In genomic region chr9:8043044-8043387, GRCm38 (mm10) we compare ENCODE assay signal across 8 mouse cellular contexts. TPM values are rescaled to one million over a fixed set of nuclear protein-coding genes. Genes with fewer than 3 reads are reported as not detected.
DNase-seq lines count a peak whose midpoint lies in the region; ATAC-seq and TF ChIP-seq lines count a peak whose summit lies in the region.

No protein-coding gene starts in this region.

- no peaks in the 10 kb centered on the region for H3K27me3 ChIP-seq in heart, embryonic 16.5 days (ENCODE audit: control insufficient read depth, insufficient read depth, low read length)
- no peaks in the 10 kb centered on the region for H3K27me3 ChIP-seq in embryonic facial prominence, embryonic 10.5 days (replicated peaks; ENCODE audit: low read depth, poor library complexity, severe bottlenecking)
- no peaks in the 10 kb centered on the region for H3K27me3 ChIP-seq in hindbrain, postnatal 0 days (ENCODE audit: insufficient read depth, low read length)
- no peaks in the 10 kb centered on the region for H3K27me3 ChIP-seq in midbrain, embryonic 14.5 days (ENCODE audit: control insufficient read depth, insufficient read depth, low read length)

- H3K9ac ChIP-seq in heart, embryonic 16.5 days (ENCODE audit: low read length): peak overlapping the region; percentile 4; the same call in 1 of the 2 replicates
- peak overlapping the region; percentile 75; the same call in 1 of the 2 replicates for H3K9ac ChIP-seq in hindbrain, postnatal 0 days (replicated peaks; ENCODE audit: low read length)
- H3K9ac ChIP-seq in midbrain, embryonic 14.5 days (replicated peaks; ENCODE audit: low read length): peak overlapping the region; percentile 76; the same call in 1 of the 2 replicates

- DNase-seq in heart, adult 11 months: no peak
- no peak for DNase-seq in embryonic facial prominence, embryonic 10.5 days (ENCODE audit: low spot score)
- DNase-seq in hindbrain, postnatal 0 days (ENCODE audit: low spot score): no peak
- DNase-seq in midbrain, embryonic 14.5 days: no peak
- no peak for DNase-seq in layer of hippocampus, adult 18-20 months (ENCODE audit: low spot score in 2 of 2)
- no peak for DNase-seq in kidney, adult 9 months
- no peak for DNase-seq in urinary bladder, adult 2 months (ENCODE audit: low spot score)

- 16% methylated on average over 5 of the region's 5 CpGs for WGBS in heart, embryonic 16.5 days
- WGBS in embryonic facial prominence, embryonic 10.5 days: 21% methylated on average over 5 of the region's 5 CpGs
- WGBS in hindbrain, postnatal 0 days: 26% methylated on average over 5 of the region's 5 CpGs
- 15% methylated on average over 5 of the region's 5 CpGs for WGBS in midbrain, embryonic 14.5 days

- peak overlapping the region; percentile 76 for H3K4me3 ChIP-seq in heart, embryonic 16.5 days (ENCODE audit: low read length)
- peak overlapping the region; percentile 83 for H3K4me3 ChIP-seq in embryonic facial prominence, embryonic 10.5 days
- peak overlapping the region; percentile 64 for H3K4me3 ChIP-seq in hindbrain, postnatal 0 days (ENCODE audit: low read length)
- H3K4me3 ChIP-seq in midbrain, embryonic 14.5 days (replicated peaks; ENCODE audit: low read depth, low read length): peak overlapping the region; percentile 64

- no peaks in the 10 kb centered on the region for H3K36me3 ChIP-seq in heart, embryonic 16.5 days (ENCODE audit: control insufficient read depth, insufficient read depth)
- H3K36me3 ChIP-seq in embryonic facial prominence, embryonic 10.5 days (replicated peaks): no peaks in the 10 kb centered on the region; the same call in 1 of the 2 replicates
- H3K36me3 ChIP-seq in hindbrain, postnatal 0 days (ENCODE audit: insufficient read depth, low read length): no peaks in the 10 kb centered on the region
- no peaks in the 10 kb centered on the region for H3K36me3 ChIP-seq in midbrain, embryonic 14.5 days (ENCODE audit: control insufficient read depth, insufficient read depth, low read length)

- peak; percentile 14; the same call in 1 of the 2 replicates for ATAC-seq in heart, embryonic 16.5 days (replicated peaks; ENCODE audit: extremely low read depth, insufficient read depth, low FRiP score)
- peak; percentile 59 for ATAC-seq in hindbrain, postnatal 0 days
- ATAC-seq in midbrain, embryonic 14.5 days (ENCODE audit: low FRiP score, low TSS enrichment): peak; percentile 43; the same call in 1 of the 2 replicates

- H3K4me2 ChIP-seq in heart, embryonic 16.5 days (ENCODE audit: low read depth, low read length): peak overlapping the region; percentile 72
- H3K4me2 ChIP-seq in hindbrain, postnatal 0 days (ENCODE audit: low read depth, low read length): peak overlapping the region; percentile 67
- H3K4me2 ChIP-seq in midbrain, embryonic 14.5 days (ENCODE audit: low read length): peak overlapping the region; percentile 64

- H3K27ac ChIP-seq in heart, embryonic 16.5 days (ENCODE audit: low read length): peak overlapping the region; percentile 5
- H3K27ac ChIP-seq in embryonic facial prominence, embryonic 10.5 days (replicated peaks): peak overlapping the region; percentile 87
- peak overlapping the region; percentile 82 for H3K27ac ChIP-seq in hindbrain, postnatal 0 days
- peak overlapping the region; percentile 89 for H3K27ac ChIP-seq in midbrain, embryonic 14.5 days (replicated peaks; ENCODE audit: low read depth, low read length)

- H3K9me3 ChIP-seq in heart, embryonic 16.5 days (replicated peaks; ENCODE audit: control insufficient read depth, low read length): no peaks in the 10 kb centered on the region
- H3K9me3 ChIP-seq in embryonic facial prominence, embryonic 10.5 days: no peaks in the 10 kb centered on the region
- H3K9me3 ChIP-seq in hindbrain, postnatal 0 days (ENCODE audit: low read length): no peaks in the 10 kb centered on the region
- H3K9me3 ChIP-seq in midbrain, embryonic 14.5 days (ENCODE audit: control insufficient read depth, low read length): no peaks in the 10 kb centered on the region

- no peaks in the 10 kb centered on the region for H3K4me1 ChIP-seq in heart, embryonic 16.5 days (ENCODE audit: control insufficient read depth, insufficient read depth, low read length)
- peaks cover 12% of the 10 kb centered on the region for H3K4me1 ChIP-seq in embryonic facial prominence, embryonic 10.5 days
- H3K4me1 ChIP-seq in hindbrain, postnatal 0 days (ENCODE audit: insufficient read depth, low read length): peaks cover 5% of the 10 kb centered on the region; the same call in 1 of the 2 replicates
- no peaks in the 10 kb centered on the region for H3K4me1 ChIP-seq in midbrain, embryonic 14.5 days (ENCODE audit: control insufficient read depth, insufficient read depth, low read length)

- TF ChIP-seq CTCF in hindbrain, postnatal 0 days (IDR thresholded peaks at IDR 0.05; ENCODE audit: low read depth): no peak

RNA-seq across cellular contexts. Expression of gene Cfap300, which starts 0.4 kb away (rescaled TPM):
- 5.5 and 6.0 TPM in 2 replicates for polyA plus RNA-seq in heart, embryonic 16.5 days (2015; fragmentation: Nextera tagmentation; extraction: Ambion mirVana)
- 18.2 and 19.9 TPM in 2 replicates for polyA plus RNA-seq in embryonic facial prominence, embryonic 10.5 days (2016; fragmentation: Nextera tagmentation; extraction: Ambion mirVana)
- 11.1 and 13.5 TPM in 2 replicates for total RNA-seq in hindbrain, postnatal 0 days (2014; rRNA removed)
- polyA plus RNA-seq in hindbrain, postnatal 0 days (2015; fragmentation: Nextera tagmentation; extraction: Ambion mirVana): 10.3 and 10.6 TPM in 2 replicates
- polyA plus RNA-seq in midbrain, embryonic 14.5 days (2014; fragmentation: Nextera tagmentation; extraction: Ambion mirVana): 15.8 and 18.2 TPM in 2 replicates
- 10 to 100 TPM in 1 of 2 experiments, 1 to 10 TPM in 1; 9.8 to 11.6 TPM for total RNA-seq in layer of hippocampus, adult 18-20 months (2021)
- polyA plus RNA-seq in urinary bladder, adult 2 months (2012; rRNA removed): 3.0 and 3.7 TPM in 2 replicates

RNA-seq across cellular contexts. Expression of gene Yap1, which starts 38.6 kb away (rescaled TPM):
- 21.6 and 21.8 TPM in 2 replicates for polyA plus RNA-seq in heart, embryonic 16.5 days (2015; fragmentation: Nextera tagmentation; extraction: Ambion mirVana)
- 40.6 and 42.9 TPM in 2 replicates for polyA plus RNA-seq in embryonic facial prominence, embryonic 10.5 days (2016; fragmentation: Nextera tagmentation; extraction: Ambion mirVana)
- 10.9 and 22.2 TPM in 2 replicates for total RNA-seq in hindbrain, postnatal 0 days (2014; rRNA removed)
- polyA plus RNA-seq in hindbrain, postnatal 0 days (2015; fragmentation: Nextera tagmentation; extraction: Ambion mirVana): 6.3 and 6.7 TPM in 2 replicates
- 5.9 and 7.8 TPM in 2 replicates for polyA plus RNA-seq in midbrain, embryonic 14.5 days (2014; fragmentation: Nextera tagmentation; extraction: Ambion mirVana)
- total RNA-seq in layer of hippocampus, adult 18-20 months (2021): 10 to 100 TPM; 16.9 to 20.7 TPM
- polyA plus RNA-seq in urinary bladder, adult 2 months (2012; rRNA removed): 47.6 and 77.0 TPM in 2 replicates

Comparison
In these comparisons a context has a peak if more than half of its experiments do, and no peak if none do; other contexts are left out.
1. H3K27ac ChIP-seq: peak in every context shown above with its lines; median percentile 89 in midbrain, embryonic 14.5 days; 87 in embryonic facial prominence, embryonic 10.5 days; 82 in hindbrain, postnatal 0 days; 5 in heart, embryonic 16.5 days.
2. H3K9ac ChIP-seq: peak in every context shown above with its lines; median percentile 76 in midbrain, embryonic 14.5 days; 75 in hindbrain, postnatal 0 days; 4 in heart, embryonic 16.5 days.